Mouse (Mus musculus): ENCODE results near the gene Cd59a. TPM values are rescaled to one million over a fixed set of nuclear protein-coding genes. Genes with fewer than 3 reads are reported as not detected.
"Not testable (repeated sequence)": the region's sequence is repeated elsewhere in the genome, so short reads cannot be mapped to it uniquely, and the experiment has no call there.

The Cd59a gene
- polyA plus RNA-seq, 1 experiment from 2014 or later = 29.2 TPM

DNA sequence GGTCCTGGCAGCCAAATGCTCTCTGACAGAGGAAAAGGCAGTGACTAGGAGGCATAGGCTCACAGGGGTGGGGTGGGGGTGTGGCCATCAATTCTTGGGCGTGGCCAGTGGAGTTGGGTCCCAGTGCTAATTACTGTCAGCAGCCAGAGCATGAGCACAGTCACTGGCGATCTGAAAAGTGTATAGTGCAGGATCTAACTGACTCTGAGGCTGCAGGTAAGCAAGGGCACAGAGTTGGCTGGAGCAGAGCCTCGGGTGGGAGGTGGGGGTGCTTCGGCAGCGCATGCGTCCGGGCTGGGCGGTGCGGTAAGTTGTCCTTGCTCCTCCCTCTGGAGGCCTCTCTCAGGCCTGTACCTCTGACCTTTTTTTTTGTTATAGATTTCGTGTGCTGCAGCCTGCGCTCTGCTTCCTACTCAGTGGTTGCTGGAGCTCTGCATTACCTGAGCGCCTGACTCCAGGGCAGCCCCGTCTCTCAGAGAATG is 25.9 kb upstream of the Cd59a start, which contains the start of gene Cd59b:
Gene Cd59b, plus strand, starts transcription at position 146 of the 482 bp plus-strand sequence.
- peak; percentile 93 for ATAC-seq (ENCODE audit: low FRiP score)
- H3K36me3 ChIP-seq (ENCODE audit: control insufficient read depth, insufficient read depth, low read length) = no peaks in the 10 kb centered on the region
- H3K4me2 ChIP-seq = peak within 1 kb of the TSS; percentile 38
- no peaks in the 10 kb centered on the region for H3K9me3 ChIP-seq (ENCODE audit: control insufficient read depth, low read length)
- H3K4me3 ChIP-seq (ENCODE audit: low read depth, low read length) = peak within 1 kb of the TSS; percentile 27
- no peak within 1 kb of the TSS for H3K27ac ChIP-seq (ENCODE audit: low read depth, low read length)
- H3K9ac ChIP-seq (ENCODE audit: low read length) = 0 out of 2 replicates have a peak within 1 kb of the TSS, but pooled peaks have one; percentile 12
- WGBS = 11% methylated on average over 13 of the region's 13 CpGs
- H3K4me1 ChIP-seq (ENCODE audit: control insufficient read depth, insufficient read depth, low read length) = peaks cover 2% of the 10 kb centered on the region; the same call in 1 of the 2 replicates
- no peaks in the 10 kb centered on the region for H3K27me3 ChIP-seq (ENCODE audit: control insufficient read depth, insufficient read depth, low read length)
- peak; percentile 95 for DNase-seq (ENCODE audit: low spot score, missing footprints)

DNA sequence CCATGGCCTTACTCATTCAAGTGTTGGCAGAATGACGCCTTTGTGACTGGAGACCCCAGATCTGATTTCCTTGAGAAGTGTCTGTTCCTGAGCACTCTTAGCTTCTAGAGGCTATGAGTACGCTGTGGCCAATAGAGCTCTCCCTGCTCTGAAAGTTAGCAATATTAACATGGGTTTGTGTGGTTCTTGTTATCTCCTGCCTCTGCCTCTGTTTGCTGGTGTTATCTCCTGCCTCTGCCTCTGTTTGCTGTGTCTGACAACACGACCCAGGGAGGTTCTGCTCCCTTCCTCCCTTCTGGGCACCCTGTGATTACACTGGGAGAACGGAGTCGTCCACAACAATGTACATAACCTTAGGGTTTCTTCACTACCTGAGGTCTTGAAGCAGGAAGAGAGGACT is 17.3 kb upstream of the Cd59a start:
- H3K4me1 ChIP-seq (ENCODE audit: control insufficient read depth, insufficient read depth, low read length); H3K9ac ChIP-seq (ENCODE audit: low read length); H3K27ac ChIP-seq (ENCODE audit: low read depth, low read length); H3K4me2 ChIP-seq; H3K36me3 ChIP-seq (ENCODE audit: control insufficient read depth, insufficient read depth, low read length); H3K9me3 ChIP-seq (ENCODE audit: control insufficient read depth, low read length); ATAC-seq (ENCODE audit: low FRiP score); H3K4me3 ChIP-seq (ENCODE audit: low read depth, low read length); DNase-seq (ENCODE audit: low spot score, missing footprints); H3K27me3 ChIP-seq (ENCODE audit: control insufficient read depth, insufficient read depth, low read length): not testable (repeated sequence)
- WGBS = 73% methylated on average over 5 of the region's 5 CpGs

DNA sequence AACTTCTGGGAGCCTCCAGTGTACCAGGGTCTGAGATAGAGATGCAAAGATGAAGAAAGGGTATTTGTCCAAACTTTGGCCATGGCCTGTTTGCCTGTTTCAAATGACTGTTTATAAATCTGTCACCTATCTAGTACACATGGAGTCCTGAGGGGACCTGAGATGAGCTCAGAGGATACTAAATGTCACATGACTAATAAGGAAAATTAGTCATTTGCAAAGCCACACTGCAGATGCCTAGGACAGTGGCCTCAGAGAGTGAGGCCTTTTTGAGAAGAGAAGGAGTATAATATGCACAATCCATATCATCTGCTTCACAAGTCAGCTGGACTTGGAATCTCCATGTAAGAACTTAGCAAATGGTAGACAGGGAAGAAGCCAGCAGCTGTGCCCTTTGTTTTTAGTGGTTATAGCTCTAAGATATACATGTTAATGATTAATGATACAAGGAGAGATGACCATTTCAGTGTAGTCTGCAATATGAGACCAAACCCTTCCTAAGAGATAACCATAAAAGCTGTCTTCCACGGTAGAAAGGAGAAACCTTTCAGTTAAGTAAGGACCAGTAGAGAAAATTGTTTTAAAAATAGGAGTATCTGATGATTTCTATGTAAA is 14.1 kb upstream of the Cd59a start:
- H3K4me1 ChIP-seq (ENCODE audit: control insufficient read depth, insufficient read depth, low read length); ATAC-seq (ENCODE audit: low FRiP score); H3K4me3 ChIP-seq (ENCODE audit: low read depth, low read length); H3K27me3 ChIP-seq (ENCODE audit: control insufficient read depth, insufficient read depth, low read length); DNase-seq (ENCODE audit: low spot score, missing footprints); H3K4me2 ChIP-seq; H3K9ac ChIP-seq (ENCODE audit: low read length); H3K27ac ChIP-seq (ENCODE audit: low read depth, low read length); H3K36me3 ChIP-seq (ENCODE audit: control insufficient read depth, insufficient read depth, low read length); H3K9me3 ChIP-seq (ENCODE audit: control insufficient read depth, low read length): not testable (repeated sequence)
- WGBS = no CpG with 5 or more reads among the region's 1 CpGs

DNA sequence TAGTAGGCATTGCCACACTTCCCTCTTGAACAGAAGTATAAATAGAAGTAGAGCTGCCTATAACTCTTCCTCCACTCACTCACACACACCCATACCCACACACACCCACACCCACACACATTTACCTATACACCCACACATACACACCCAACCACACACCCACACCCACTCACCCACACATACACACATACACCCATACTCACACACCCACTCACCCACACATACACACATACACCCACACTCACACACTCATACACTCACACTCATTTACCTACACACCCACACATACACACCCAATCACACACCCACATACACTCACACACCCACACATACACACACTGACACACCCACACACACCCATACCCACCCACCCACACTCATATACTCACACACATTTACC is 13.1 kb upstream of the Cd59a start:
- Histone ChIP-seq H3K27me3 (ENCODE audit: control insufficient read depth, insufficient read depth, low read length) (no peaks in the 10 kb centered on the region), H3K4me2 (no peak overlapping the region), H3K4me3 (ENCODE audit: low read depth, low read length) (no peak overlapping the region), H3K36me3 (ENCODE audit: control insufficient read depth, insufficient read depth, low read length) (no peaks in the 10 kb centered on the region), H3K4me1 (ENCODE audit: control insufficient read depth, insufficient read depth, low read length) (no peaks in the 10 kb centered on the region), H3K9me3 (ENCODE audit: control insufficient read depth, low read length) (no peaks in the 10 kb centered on the region), H3K27ac (ENCODE audit: low read depth, low read length) (no peak overlapping the region), H3K9ac (ENCODE audit: low read length) (no peak overlapping the region)
- DNase-seq (ENCODE audit: low spot score, missing footprints) = no peak
- no peak for ATAC-seq (ENCODE audit: low FRiP score)

DNA sequence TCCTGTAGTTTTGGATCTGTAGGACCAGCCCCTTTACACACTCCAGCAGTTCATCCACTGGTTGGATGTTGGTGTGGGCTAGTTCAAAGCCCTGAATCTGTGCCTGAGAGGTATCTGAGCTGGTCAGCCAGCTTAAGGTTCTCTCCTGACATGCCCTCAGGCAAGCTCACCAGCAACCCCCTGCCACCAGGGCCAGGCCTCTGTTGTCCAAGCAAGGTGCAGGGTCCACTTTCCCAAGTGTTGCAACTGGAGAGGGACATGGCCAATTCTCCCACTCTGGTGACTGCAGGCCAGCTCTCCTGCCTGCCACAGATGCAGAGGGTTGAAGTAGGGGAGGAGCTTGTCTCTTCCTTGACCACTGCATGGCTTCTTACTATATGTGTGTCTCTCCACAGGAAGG is 11.6 kb upstream of the Cd59a start:
- H3K4me2 ChIP-seq; H3K27me3 ChIP-seq (ENCODE audit: control insufficient read depth, insufficient read depth, low read length); ATAC-seq (ENCODE audit: low FRiP score); H3K36me3 ChIP-seq (ENCODE audit: control insufficient read depth, insufficient read depth, low read length); H3K9ac ChIP-seq (ENCODE audit: low read length); H3K4me3 ChIP-seq (ENCODE audit: low read depth, low read length); H3K4me1 ChIP-seq (ENCODE audit: control insufficient read depth, insufficient read depth, low read length); DNase-seq (ENCODE audit: low spot score, missing footprints); H3K9me3 ChIP-seq (ENCODE audit: control insufficient read depth, low read length); H3K27ac ChIP-seq (ENCODE audit: low read depth, low read length): not testable (repeated sequence)

DNA sequence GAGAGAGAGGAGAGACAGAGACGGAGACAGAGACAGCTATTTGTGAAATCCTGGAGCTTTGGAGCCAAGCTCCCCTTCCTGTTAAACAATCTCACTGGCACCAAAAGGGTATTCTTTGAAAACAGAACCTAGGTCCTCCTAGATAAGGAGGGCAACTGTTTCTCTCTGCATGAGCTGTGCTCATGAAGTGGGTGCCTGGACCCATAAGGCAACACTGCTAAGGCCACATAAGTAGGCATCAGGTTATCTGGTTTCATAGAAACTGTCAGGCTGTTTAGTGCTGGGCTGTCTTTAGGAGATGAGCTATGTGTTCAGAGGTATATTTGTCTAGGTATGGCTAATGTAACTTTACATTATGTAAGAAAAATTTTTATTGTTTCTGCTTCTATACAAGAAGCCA is 8.0 kb upstream of the Cd59a start:
- not testable (repeated sequence) for DNase-seq (ENCODE audit: low spot score, missing footprints); H3K9ac ChIP-seq (ENCODE audit: low read length); H3K4me3 ChIP-seq (ENCODE audit: low read depth, low read length); H3K4me1 ChIP-seq (ENCODE audit: control insufficient read depth, insufficient read depth, low read length); H3K4me2 ChIP-seq; ATAC-seq (ENCODE audit: low FRiP score); H3K36me3 ChIP-seq (ENCODE audit: control insufficient read depth, insufficient read depth, low read length); H3K9me3 ChIP-seq (ENCODE audit: control insufficient read depth, low read length); H3K27me3 ChIP-seq (ENCODE audit: control insufficient read depth, insufficient read depth, low read length); H3K27ac ChIP-seq (ENCODE audit: low read depth, low read length)
- WGBS = 94% methylated on average over 1 of the region's 1 CpGs

DNA sequence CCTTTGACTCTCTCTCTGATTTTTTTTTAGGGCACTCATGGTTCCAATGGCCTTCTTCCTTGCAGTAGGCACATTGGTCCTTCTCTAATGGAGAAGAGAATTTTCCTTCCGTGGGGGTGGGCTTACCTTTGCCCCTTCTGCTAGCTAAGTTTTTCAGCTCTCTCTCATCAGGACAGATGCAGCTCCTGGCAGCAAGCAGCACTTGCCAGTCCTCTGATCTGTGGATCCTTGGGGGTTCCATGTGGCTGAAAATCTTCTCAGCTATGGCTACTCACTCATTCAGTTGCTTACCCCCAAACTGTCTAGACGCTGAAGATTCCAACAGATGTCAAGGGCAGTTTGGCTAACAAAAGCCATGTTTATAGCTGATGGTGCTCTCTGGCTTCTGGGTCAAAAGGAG is 2.3 kb upstream of the Cd59a start:
- 82% methylated on average over 2 of the region's 2 CpGs for WGBS
- no peak overlapping the region for H3K27ac ChIP-seq (ENCODE audit: low read depth, low read length)
- H3K36me3 ChIP-seq (ENCODE audit: control insufficient read depth, insufficient read depth, low read length) = no peaks in the 10 kb centered on the region
- H3K4me3 ChIP-seq (ENCODE audit: low read depth, low read length) = no peak overlapping the region
- no peaks in the 10 kb centered on the region for H3K27me3 ChIP-seq (ENCODE audit: control insufficient read depth, insufficient read depth, low read length)
- no peaks in the 10 kb centered on the region for H3K9me3 ChIP-seq (ENCODE audit: control insufficient read depth, low read length)
- DNase-seq (ENCODE audit: low spot score, missing footprints) (no peak), ATAC-seq (ENCODE audit: low FRiP score) (no peak)
- peaks cover 9% of the 10 kb centered on the region; the same call in 1 of the 2 replicates for H3K4me1 ChIP-seq (ENCODE audit: control insufficient read depth, insufficient read depth, low read length)
- H3K9ac ChIP-seq (ENCODE audit: low read length) = no peak overlapping the region
- H3K4me2 ChIP-seq = no peak overlapping the region

DNA sequence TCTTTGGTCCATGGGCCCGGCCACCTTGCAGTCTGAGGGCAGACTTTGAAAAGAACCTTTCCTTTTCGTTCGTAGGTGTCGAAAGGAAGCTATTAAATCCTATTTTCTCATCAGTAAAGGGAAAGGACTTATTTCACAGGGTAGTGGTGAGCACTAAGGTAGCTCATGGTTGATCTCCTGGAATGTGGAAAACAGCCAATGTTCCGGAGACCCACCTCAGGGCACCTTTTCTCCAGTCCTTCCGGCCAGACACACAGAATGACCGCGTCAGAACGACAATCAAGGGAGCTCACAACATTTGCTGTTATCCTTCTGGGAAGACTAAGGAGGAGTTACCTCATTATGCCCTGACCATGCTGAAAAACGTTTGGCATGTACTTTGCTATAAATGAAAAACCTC is 655 bp downstream of the Cd59a start:
- ATAC-seq (ENCODE audit: low FRiP score) (peak; percentile 54; the same call in 1 of the 2 replicates), DNase-seq (ENCODE audit: low spot score, missing footprints) (peak; percentile 88)
- no peaks in the 10 kb centered on the region for H3K9me3 ChIP-seq (ENCODE audit: control insufficient read depth, low read length)
- H3K4me2 ChIP-seq = peak overlapping the region; percentile 60
- no peaks in the 10 kb centered on the region for H3K27me3 ChIP-seq (ENCODE audit: control insufficient read depth, insufficient read depth, low read length)
- H3K9ac ChIP-seq (ENCODE audit: low read length) = peak overlapping the region; percentile 67
- 41% methylated on average over 10 of the region's 10 CpGs for WGBS
- peaks cover 9% of the 10 kb centered on the region; the same call in 1 of the 2 replicates for H3K4me1 ChIP-seq (ENCODE audit: control insufficient read depth, insufficient read depth, low read length)
- H3K4me3 ChIP-seq (ENCODE audit: low read depth, low read length) = peak overlapping the region; percentile 43
- H3K27ac ChIP-seq (ENCODE audit: low read depth, low read length) = peak overlapping the region; percentile 78
- no peaks in the 10 kb centered on the region for H3K36me3 ChIP-seq (ENCODE audit: control insufficient read depth, insufficient read depth, low read length)

DNA sequence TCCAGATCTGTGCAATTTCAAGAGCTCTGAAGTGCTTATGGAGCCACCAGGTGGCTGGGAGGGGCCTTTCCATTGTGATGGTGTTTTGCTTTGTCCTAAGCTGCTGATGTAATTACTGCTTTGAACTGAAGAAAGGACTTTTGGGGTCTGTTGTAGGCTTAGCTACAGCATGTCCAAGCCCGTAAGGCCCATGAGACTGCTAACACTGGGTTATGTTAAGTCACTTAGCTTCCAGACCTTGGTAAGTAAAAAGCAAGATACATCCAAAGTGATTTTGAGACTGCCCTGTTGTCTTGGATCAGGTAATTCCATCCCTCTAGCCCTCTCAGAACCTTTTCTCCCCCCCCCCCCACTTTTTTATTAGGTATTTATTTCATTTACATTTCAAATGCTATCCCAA is 1.2 kb downstream of the Cd59a start:
- not testable (repeated sequence) for H3K9ac ChIP-seq (ENCODE audit: low read length); H3K9me3 ChIP-seq (ENCODE audit: control insufficient read depth, low read length); H3K4me1 ChIP-seq (ENCODE audit: control insufficient read depth, insufficient read depth, low read length); H3K27me3 ChIP-seq (ENCODE audit: control insufficient read depth, insufficient read depth, low read length); H3K4me3 ChIP-seq (ENCODE audit: low read depth, low read length); H3K36me3 ChIP-seq (ENCODE audit: control insufficient read depth, insufficient read depth, low read length); DNase-seq (ENCODE audit: low spot score, missing footprints); H3K27ac ChIP-seq (ENCODE audit: low read depth, low read length)
- WGBS = 22% methylated on average over 1 of the region's 1 CpGs
- H3K4me2 ChIP-seq = 0 out of 2 replicates have a peak overlapping the region, but pooled peaks have one; percentile 60
- 0 out of 2 replicates have a peak, but pooled peaks have one; percentile 38 for ATAC-seq (ENCODE audit: low FRiP score)
